Mouse (Mus musculus): ENCODE measurements around the gene Nom1. TPM values are rescaled to one million over a fixed set of nuclear protein-coding genes. Genes with fewer than 3 reads are reported as not detected.

The Nom1 gene
- total and polyA plus RNA-seq, 3 experiments: 12.1 to 26.3 (median 26.2) TPM

GRCm38 (mm10) chr5:29452352-29452751 is 17.9 kb downstream of the Nom1 start:
- Histone ChIP-seq H3K36me3 (replicated peaks) (peaks cover 90% of the 10 kb centered on the region), H3K4me1 (ENCODE audit: insufficient read depth, low read depth, low read length) (0 out of 2 replicates have a peak, but pooled peaks cover 2% of the 10 kb centered on the region), H3K27me3 (ENCODE audit: insufficient read depth, low read length) (no peaks in the 10 kb centered on the region), H3K9me3 (replicated peaks) (no peaks in the 10 kb centered on the region), H3K4me3 (ENCODE audit: low read depth, low read length) (no peak overlapping the region)
- TF ChIP-seq CTCF (IDR thresholded peaks at IDR 0.05; ENCODE audit: low read depth, low read length) (no peak), POLR2AphosphoS5 (IDR thresholded peaks at IDR 0.05; ENCODE audit: insufficient replicate concordance, low read depth, low read length) (no peak), GATA1 (IDR thresholded peaks at IDR 0.05; ENCODE audit: borderline replicate concordance, low read length) (no peak), TAL1 (conservative IDR thresholded peaks at IDR 0.05; ENCODE audit: low read depth, low read length) (no peak), GATA2 (IDR thresholded peaks at IDR 0.05; ENCODE audit: borderline replicate concordance, low read depth, low read length) (no peak)
- ATAC-seq (ENCODE audit: extremely low read depth, insufficient number of reproducible peaks, low FRiP score, poor library complexity, severe bottlenecking) (no peak), DNase-seq (ENCODE audit: low spot score) (no peak)

GRCm38 (mm10) chr5:29456895-29457656 is 22.6 kb downstream of the Nom1 start:
- TF ChIP-seq TAL1 (conservative IDR thresholded peaks at IDR 0.05; ENCODE audit: low read depth, low read length) (no peak), CTCF (IDR thresholded peaks at IDR 0.05; ENCODE audit: low read depth, low read length) (no peak), GATA1 (IDR thresholded peaks at IDR 0.05; ENCODE audit: borderline replicate concordance, low read length) (no peak), POLR2AphosphoS5 (IDR thresholded peaks at IDR 0.05; ENCODE audit: insufficient replicate concordance, low read depth, low read length) (no peak), GATA2 (IDR thresholded peaks at IDR 0.05; ENCODE audit: borderline replicate concordance, low read depth, low read length) (no peak)
- ATAC-seq (ENCODE audit: extremely low read depth, insufficient number of reproducible peaks, low FRiP score, poor library complexity, severe bottlenecking) (no peak), DNase-seq (ENCODE audit: low spot score) (no peak)
- peaks cover 71% of the 10 kb centered on the region for H3K36me3 ChIP-seq (replicated peaks)
- H3K27me3 ChIP-seq (ENCODE audit: insufficient read depth, low read length): no peaks in the 10 kb centered on the region
- no peak overlapping the region for H3K4me3 ChIP-seq (ENCODE audit: low read depth, low read length)
- H3K4me1 ChIP-seq (ENCODE audit: insufficient read depth, low read depth, low read length): no peaks in the 10 kb centered on the region
- no peaks in the 10 kb centered on the region for H3K9me3 ChIP-seq (replicated peaks)

GRCm38 (mm10) chr5:29462943-29463686 is 28.7 kb downstream of the Nom1 start:
- Histone ChIP-seq H3K4me1 (ENCODE audit: insufficient read depth, low read depth, low read length) (peaks cover 16% of the 10 kb centered on the region), H3K27me3 (ENCODE audit: insufficient read depth, low read length) (peaks cover 21% of the 10 kb centered on the region; the same call in 1 of the 2 replicates), H3K36me3 (replicated peaks) (peaks cover 19% of the 10 kb centered on the region), H3K9me3 (replicated peaks) (no peaks in the 10 kb centered on the region), H3K4me3 (ENCODE audit: low read depth, low read length) (no peak overlapping the region)
- no peak for DNase-seq (ENCODE audit: low spot score)
- TF ChIP-seq TAL1 (conservative IDR thresholded peaks at IDR 0.05; ENCODE audit: low read depth, low read length) (no peak), CTCF (IDR thresholded peaks at IDR 0.05; ENCODE audit: low read depth, low read length) (no peak), GATA2 (IDR thresholded peaks at IDR 0.05; ENCODE audit: borderline replicate concordance, low read depth, low read length) (no peak), POLR2AphosphoS5 (IDR thresholded peaks at IDR 0.05; ENCODE audit: insufficient replicate concordance, low read depth, low read length) (no peak), GATA1 (IDR thresholded peaks at IDR 0.05; ENCODE audit: borderline replicate concordance, low read length) (no peak)
- ATAC-seq (ENCODE audit: extremely low read depth, insufficient number of reproducible peaks, low FRiP score, poor library complexity, severe bottlenecking): no peak

- no peaks in the 10 kb centered on the region for H3K9me3 ChIP-seq (replicated peaks)
- peaks cover 52% of the 10 kb centered on the region for H3K27me3 ChIP-seq (ENCODE audit: insufficient read depth, low read length)
- peak overlapping the region; percentile 70 for H3K4me3 ChIP-seq (ENCODE audit: low read depth, low read length)
- no peak for ATAC-seq (ENCODE audit: extremely low read depth, insufficient number of reproducible peaks, low FRiP score, poor library complexity, severe bottlenecking)
- peaks cover 14% of the 10 kb centered on the region for H3K4me1 ChIP-seq (ENCODE audit: insufficient read depth, low read depth, low read length)
- no peaks in the 10 kb centered on the region for H3K36me3 ChIP-seq (replicated peaks)
- TF ChIP-seq GATA1 (IDR thresholded peaks at IDR 0.05; ENCODE audit: borderline replicate concordance, low read length) (no peak), TAL1 (conservative IDR thresholded peaks at IDR 0.05; ENCODE audit: low read depth, low read length) (no peak), POLR2AphosphoS5 (IDR thresholded peaks at IDR 0.05; ENCODE audit: insufficient replicate concordance, low read depth, low read length) (no peak), CTCF (IDR thresholded peaks at IDR 0.05; ENCODE audit: low read depth, low read length) (no peak), GATA2 (IDR thresholded peaks at IDR 0.05; ENCODE audit: borderline replicate concordance, low read depth, low read length) (no peak)
- DNase-seq (ENCODE audit: low spot score): peak; percentile 23
These were observed 33.3 kb downstream of the Nom1 start for GRCm38 (mm10) chr5:29467489-29468350.

DNA sequence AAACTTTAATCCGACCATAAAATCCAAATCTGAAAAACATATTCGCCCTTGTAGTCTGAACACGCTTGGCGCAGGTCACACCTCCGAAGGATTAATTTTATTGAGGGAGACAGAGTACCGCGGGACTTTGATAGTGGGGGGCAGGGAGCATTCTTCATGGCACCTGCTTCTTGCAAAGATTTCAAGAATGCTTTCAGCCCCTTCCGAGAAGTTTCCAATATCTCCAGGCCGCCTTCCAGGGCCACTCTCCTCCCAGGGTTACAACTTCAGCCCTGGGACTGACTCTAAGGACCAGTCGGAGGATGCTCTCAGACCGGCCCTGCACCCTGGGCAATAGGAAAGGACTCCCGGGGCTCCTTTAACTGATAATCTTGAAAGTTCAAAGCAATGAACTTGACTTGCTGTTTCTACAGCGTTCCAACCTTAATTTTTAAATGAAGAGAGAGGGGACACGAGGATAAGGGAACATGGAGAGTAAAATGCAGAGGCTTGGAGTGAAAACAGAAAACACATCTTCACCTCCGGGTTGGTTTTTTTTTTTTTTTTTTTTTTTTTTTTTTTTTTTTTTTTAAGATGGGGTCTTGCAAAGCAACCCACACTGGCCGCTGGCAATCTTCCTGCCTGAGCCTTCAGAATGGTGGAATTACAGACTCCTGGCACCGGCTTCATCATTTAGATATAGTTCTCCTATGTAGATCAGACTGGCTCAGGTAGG is 34.0 kb downstream of the Nom1 start:
- Histone ChIP-seq H3K4me3 (ENCODE audit: low read depth, low read length) (peak overlapping the region; percentile 70), H3K27me3 (ENCODE audit: insufficient read depth, low read length) (peaks cover 56% of the 10 kb centered on the region), H3K36me3 (replicated peaks) (no peaks in the 10 kb centered on the region), H3K4me1 (ENCODE audit: insufficient read depth, low read depth, low read length) (peaks cover 12% of the 10 kb centered on the region), H3K9me3 (replicated peaks) (no peaks in the 10 kb centered on the region)
- DNase-seq (ENCODE audit: low spot score) (no peak), ATAC-seq (ENCODE audit: extremely low read depth, insufficient number of reproducible peaks, low FRiP score, poor library complexity, severe bottlenecking) (no peak)
- TF ChIP-seq GATA2 (IDR thresholded peaks at IDR 0.05; ENCODE audit: borderline replicate concordance, low read depth, low read length): no peak
- TF ChIP-seq CTCF (IDR thresholded peaks at IDR 0.05; ENCODE audit: low read depth, low read length): no peak
- TF ChIP-seq TAL1 (conservative IDR thresholded peaks at IDR 0.05; ENCODE audit: low read depth, low read length): no peak
- TF ChIP-seq POLR2AphosphoS5 (IDR thresholded peaks at IDR 0.05; ENCODE audit: insufficient replicate concordance, low read depth, low read length): no peak
- TF ChIP-seq GATA1 (IDR thresholded peaks at IDR 0.05; ENCODE audit: borderline replicate concordance, low read length): no peak
